Mouse (Mus musculus) forebrain, embryonic 14.5 days (tissue): ENCODE data around the gene Adcy1. TPM values are rescaled to one million over a fixed set of nuclear protein-coding genes. Genes with fewer than 3 reads are reported as not detected.

Source experiments
- ATAC-seq: fragments of 200-750 bp; cut with Nextera tagmentation; 2 replicates; pipeline ENCODE4 v1.8.0; 2017; ENCODE audit warnings: mild to moderate bottlenecking, moderate library complexity
- DNase-seq: peaks from one replicate; pipeline ENCODE4 v3.0.0-alpha.2; 2015; ENCODE audit warnings: low spot score
- H3K27ac ChIP-seq: fragments of 300-500 bp; sonication (generic); 2 replicates; pipeline ENCODE4 v1.5.1; 2014; ENCODE audit warnings: low read depth, mild to moderate bottlenecking, control low read depth, low read length, moderate library complexity
- H3K27me3 ChIP-seq: fragments of 300-500 bp; sonication (generic); replicated peaks from 2 replicates; pipeline ENCODE4 v1.6.1; 2014; ENCODE audit warnings: low read length, control low read depth, mixed read lengths; ENCODE audit not compliant: control insufficient read depth, insufficient read depth
- H3K36me3 ChIP-seq: fragments of 300-500 bp; sonication (generic); 2 replicates; pipeline ENCODE4 v1.6.1; 2014; ENCODE audit warnings: low read length, control low read depth; ENCODE audit not compliant: control insufficient read depth, insufficient read depth
- H3K4me1 ChIP-seq: fragments of 300-500 bp; sonication (generic); 2 replicates; pipeline ENCODE4 v1.6.1; 2014; ENCODE audit warnings: antibody characterized with exemption, low read length, control low read depth; ENCODE audit not compliant: control insufficient read depth, insufficient read depth
- H3K4me2 ChIP-seq: fragments of 300-500 bp; sonication (generic); 2 replicates; pipeline ENCODE4 v1.6.1; 2014; ENCODE audit warnings: mild to moderate bottlenecking, control low read depth, low read length
- H3K4me3 ChIP-seq: fragments of 300-500 bp; sonication (generic); 2 replicates; pipeline ENCODE4 v1.5.1; 2014; ENCODE audit warnings: low read depth, low read length, control low read depth
- H3K9ac ChIP-seq: fragments of 300-500 bp; sonication (generic); 2 replicates; pipeline ENCODE4 v1.6.1; 2014; ENCODE audit warnings: mild to moderate bottlenecking, low read length, control low read depth, moderate library complexity
- H3K9me3 ChIP-seq: fragments of 300-500 bp; sonication (generic); replicated peaks from 2 replicates; pipeline ENCODE4 v1.6.1; 2016; ENCODE audit warnings: low read length, control low read depth, mixed read lengths; ENCODE audit not compliant: control insufficient read depth
- WGBS: fragments of 180-500 bp; shearing (Covaris S2); extraction: QIAGEN DNeasy Blood & Tissue Kit; methylation state at CpG from one replicate; pipeline ENCODE4 v1.1.7; 2014; 5-methylcytosine and 5-hydroxymethylcytosine counted together
- polyA plus RNA-seq: library from polyadenylated mRNA; unstranded; fragments of >200 nt; fragmentation: Nextera tagmentation; extraction: Ambion mirVana; gene quantifications from 2 replicates; pipeline ENCODE4 v1.2.1, GENCODE M21; 2014

Adcy1 gene
- polyA plus RNA-seq, 1 experiment from 2014 or later: 5.0 TPM

GRCm38 (mm10) chr11:7064484-7065185 lies 1.3 kb downstream of the Adcy1 start:
- peaks cover 9% of the 10 kb centered on the region for H3K4me1 ChIP-seq
- DNase-seq: peak; percentile 23
- no peak overlapping the region for H3K27ac ChIP-seq
- H3K4me2 ChIP-seq: peak overlapping the region; percentile 94
- H3K4me3 ChIP-seq: peak overlapping the region; percentile 62
- H3K9me3 ChIP-seq: no peaks in the 10 kb centered on the region
- H3K9ac ChIP-seq: peak overlapping the region; percentile 69; the same call in 1 of the 2 replicates
- WGBS: 3% methylated on average over 26 of the region's 26 CpGs
- ATAC-seq: no peak
- peaks cover 25% of the 10 kb centered on the region for H3K27me3 ChIP-seq
- H3K36me3 ChIP-seq: no peaks in the 10 kb centered on the region

GRCm38 (mm10) chr11:7065388-7065787 lies 2.1 kb downstream of the Adcy1 start:
- Histone ChIP-seq H3K9ac (no peak overlapping the region), H3K4me2 (peak overlapping the region; percentile 94), H3K27ac (no peak overlapping the region), H3K4me1 (peaks cover 9% of the 10 kb centered on the region), H3K27me3 (peaks cover 25% of the 10 kb centered on the region), H3K36me3 (no peaks in the 10 kb centered on the region), H3K4me3 (no peak overlapping the region; the same call in 1 of the 2 replicates), H3K9me3 (no peaks in the 10 kb centered on the region)
- WGBS: 6% methylated on average over 4 of the region's 4 CpGs
- no peak for ATAC-seq
- DNase-seq: no peak

DNA sequence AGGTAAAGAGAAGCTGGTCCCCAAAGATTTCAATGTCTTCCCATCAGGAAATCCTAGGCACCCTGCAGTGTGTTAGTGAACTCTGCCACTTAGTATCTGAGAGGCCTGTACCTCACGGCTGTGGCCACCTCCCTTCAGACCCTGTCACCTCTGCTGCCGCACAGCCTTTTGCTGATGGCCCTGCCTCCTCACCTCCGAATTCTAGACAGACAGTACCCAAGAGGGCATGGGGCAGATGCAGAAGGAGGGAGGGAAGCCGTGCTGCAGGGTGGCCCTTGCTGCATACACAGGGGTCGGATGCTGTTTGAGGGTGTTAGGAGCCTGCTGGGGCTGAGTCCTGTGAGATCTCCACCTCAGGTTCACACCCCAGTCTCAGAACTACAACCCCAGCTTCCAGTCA lies 2.6 kb downstream of the Adcy1 start:
- WGBS: 50% methylated on average over 5 of the region's 5 CpGs
- Histone ChIP-seq H3K4me3 (no peak overlapping the region), H3K4me2 (peak overlapping the region; percentile 94), H3K36me3 (no peaks in the 10 kb centered on the region), H3K27me3 (peaks cover 25% of the 10 kb centered on the region), H3K9ac (no peak overlapping the region), H3K9me3 (no peaks in the 10 kb centered on the region), H3K4me1 (peaks cover 9% of the 10 kb centered on the region), H3K27ac (no peak overlapping the region)
- no peak for ATAC-seq
- DNase-seq: no peak

GRCm38 (mm10) chr11:7067263-7067662 lies 4.0 kb downstream of the Adcy1 start:
- Histone ChIP-seq H3K9ac (no peak overlapping the region), H3K4me3 (no peak overlapping the region), H3K9me3 (no peaks in the 10 kb centered on the region), H3K4me2 (no peak overlapping the region), H3K27me3 (peaks cover 21% of the 10 kb centered on the region), H3K27ac (no peak overlapping the region), H3K36me3 (no peaks in the 10 kb centered on the region), H3K4me1 (peaks cover 9% of the 10 kb centered on the region)
- ATAC-seq (no peak), DNase-seq (no peak)
- 77% methylated on average over 4 of the region's 4 CpGs for WGBS

- ATAC-seq (no peak), DNase-seq (no peak)
- H3K27me3 ChIP-seq: peaks cover 18% of the 10 kb centered on the region
- no peak overlapping the region for H3K4me3 ChIP-seq
- 85% methylated on average over 12 of the region's 12 CpGs for WGBS
- peaks cover 4% of the 10 kb centered on the region; the same call in 1 of the 2 replicates for H3K4me1 ChIP-seq
- no peak overlapping the region for H3K27ac ChIP-seq
- no peaks in the 10 kb centered on the region for H3K9me3 ChIP-seq
- H3K4me2 ChIP-seq: no peak overlapping the region
- H3K9ac ChIP-seq: no peak overlapping the region
- no peaks in the 10 kb centered on the region for H3K36me3 ChIP-seq
Observed at GRCm38 (mm10) chr11:7068479-7069235, 5.4 kb downstream of the Adcy1 start.

DNA sequence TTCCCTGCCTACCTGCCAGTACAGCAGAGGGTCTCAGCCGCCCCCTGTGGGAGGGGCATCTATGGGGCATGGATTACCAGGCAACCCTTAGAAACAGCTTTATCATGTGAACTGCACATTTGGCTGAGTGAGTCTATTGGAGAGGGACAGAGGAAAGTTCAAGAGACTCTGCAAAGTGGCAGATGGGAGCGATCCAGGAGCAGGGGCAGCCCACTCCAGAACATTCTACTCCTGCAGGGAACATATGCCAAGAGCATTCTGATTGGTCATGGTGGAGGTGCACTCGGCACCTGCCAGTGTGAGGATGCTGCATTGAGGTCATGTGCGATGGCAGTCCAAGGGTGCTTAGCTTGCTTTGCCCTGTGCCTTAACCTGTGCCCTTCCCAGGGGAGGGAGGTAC lies 6.5 kb downstream of the Adcy1 start:
- no peak for DNase-seq
- no peak; the same call in 1 of the 2 replicates for ATAC-seq
- no peak overlapping the region for H3K4me2 ChIP-seq
- H3K4me3 ChIP-seq: no peak overlapping the region
- no peaks in the 10 kb centered on the region for H3K4me1 ChIP-seq
- no peaks in the 10 kb centered on the region for H3K36me3 ChIP-seq
- H3K9ac ChIP-seq: no peak overlapping the region
- 86% methylated on average over 4 of the region's 4 CpGs for WGBS
- H3K27ac ChIP-seq: no peak overlapping the region
- no peaks in the 10 kb centered on the region for H3K9me3 ChIP-seq
- H3K27me3 ChIP-seq: peaks cover 8% of the 10 kb centered on the region

GRCm38 (mm10) chr11:7071617-7072016 lies 8.3 kb downstream of the Adcy1 start:
- no peak overlapping the region for H3K9ac ChIP-seq
- no peak overlapping the region for H3K4me2 ChIP-seq
- WGBS: 84% methylated on average over 6 of the region's 6 CpGs
- H3K27me3 ChIP-seq: no peaks in the 10 kb centered on the region
- no peaks in the 10 kb centered on the region for H3K4me1 ChIP-seq
- no peak for ATAC-seq
- no peak for DNase-seq
- H3K9me3 ChIP-seq: no peaks in the 10 kb centered on the region
- H3K4me3 ChIP-seq: no peak overlapping the region
- H3K27ac ChIP-seq: no peak overlapping the region
- no peaks in the 10 kb centered on the region for H3K36me3 ChIP-seq

- no peak overlapping the region for H3K9ac ChIP-seq
- H3K36me3 ChIP-seq: no peaks in the 10 kb centered on the region
- H3K4me3 ChIP-seq: no peak overlapping the region
- WGBS: 84% methylated on average over 3 of the region's 3 CpGs
- H3K4me1 ChIP-seq: no peaks in the 10 kb centered on the region
- no peak overlapping the region for H3K4me2 ChIP-seq
- ATAC-seq (no peak), DNase-seq (no peak)
- no peak overlapping the region for H3K27ac ChIP-seq
- H3K9me3 ChIP-seq: no peaks in the 10 kb centered on the region
- H3K27me3 ChIP-seq: no peaks in the 10 kb centered on the region
Observed at GRCm38 (mm10) chr11:7073556-7073955, 10.3 kb downstream of the Adcy1 start.

GRCm38 (mm10) chr11:7076510-7076909 lies 13.2 kb downstream of the Adcy1 start:
- WGBS: 85% methylated on average over 3 of the region's 3 CpGs

More at GRCm38 (mm10) chr11:7076510-7076909, 13.2 kb downstream of the Adcy1 start:
- Histone ChIP-seq H3K9me3 (no peaks in the 10 kb centered on the region), H3K9ac (no peak overlapping the region), H3K27me3 (no peaks in the 10 kb centered on the region), H3K36me3 (no peaks in the 10 kb centered on the region), H3K4me3 (no peak overlapping the region), H3K4me2 (no peak overlapping the region), H3K4me1 (no peaks in the 10 kb centered on the region), H3K27ac (no peak overlapping the region)
- ATAC-seq (no peak), DNase-seq (no peak)
